Mouse (Mus musculus): ENCODE results near the gene Gca. TPM values are rescaled to one million over a fixed set of nuclear protein-coding genes. Genes with fewer than 3 reads are reported as not detected.

Gca gene
- polyA plus RNA-seq, 1 experiment from 2014 or later = 21.1 TPM

DNA sequence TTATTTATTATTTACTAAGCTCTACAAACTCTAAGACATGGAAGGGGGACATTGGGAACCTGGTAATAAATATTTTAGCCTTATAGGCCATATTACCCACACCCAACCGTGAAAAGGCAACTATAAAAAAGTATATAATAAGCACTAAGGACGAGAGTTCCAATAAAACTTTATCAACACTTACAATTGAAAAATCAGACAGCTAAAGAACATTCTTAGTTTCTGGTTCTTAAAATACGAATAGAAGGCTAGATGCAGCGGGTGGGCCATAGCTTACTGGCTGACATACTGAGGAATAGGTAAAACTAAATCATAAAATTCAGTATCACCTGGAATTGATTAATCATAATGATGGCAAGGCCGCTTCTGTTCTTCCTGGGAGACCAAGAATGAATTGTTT is 19.2 kb upstream of the Gca start:
- Histone ChIP-seq H3K9me3 (replicated peaks; ENCODE audit: control insufficient read depth, low read length) (no peaks in the 10 kb centered on the region), H3K4me1 (ENCODE audit: control insufficient read depth, insufficient read depth, low read length) (peaks cover 3% of the 10 kb centered on the region), H3K27ac (ENCODE audit: low read length) (no peak overlapping the region), H3K9ac (ENCODE audit: low read length) (no peak overlapping the region), H3K27me3 (ENCODE audit: control insufficient read depth, insufficient read depth, low read length) (no peaks in the 10 kb centered on the region), H3K36me3 (ENCODE audit: control insufficient read depth, insufficient read depth) (no peaks in the 10 kb centered on the region), H3K4me3 (ENCODE audit: low read length) (peak overlapping the region; percentile 68), H3K4me2 (ENCODE audit: low read depth, low read length) (peak overlapping the region; percentile 73)
- WGBS = 91% methylated on average over 5 of the region's 5 CpGs
- no peak for ATAC-seq (replicated peaks; ENCODE audit: extremely low read depth, insufficient read depth, low FRiP score)

DNA sequence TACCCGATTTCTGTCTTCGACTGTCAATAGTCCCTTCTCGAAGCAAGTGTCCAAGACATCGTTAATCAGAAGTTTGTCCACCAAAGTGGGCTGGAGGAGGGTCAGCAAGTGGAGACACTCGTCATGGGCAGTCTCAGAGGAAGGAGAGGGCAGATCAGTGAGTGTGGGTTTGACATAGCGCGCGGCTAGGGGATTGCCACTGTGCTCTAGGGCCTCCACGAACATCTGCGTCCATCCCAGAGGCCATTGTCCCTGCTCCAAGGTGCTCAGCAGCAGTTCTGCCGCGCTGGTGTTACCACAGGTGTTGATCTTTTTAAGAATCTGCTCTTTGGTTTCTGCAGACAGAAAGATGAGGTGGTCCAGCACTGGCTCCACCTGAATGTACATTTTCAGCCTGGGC is 18.6 kb upstream of the Gca start:
- no peaks in the 10 kb centered on the region for H3K36me3 ChIP-seq (ENCODE audit: control insufficient read depth, insufficient read depth)
- H3K4me3 ChIP-seq (ENCODE audit: low read length) = peak overlapping the region; percentile 68
- no peaks in the 10 kb centered on the region for H3K9me3 ChIP-seq (replicated peaks; ENCODE audit: control insufficient read depth, low read length)
- WGBS = 44% methylated on average over 12 of the region's 12 CpGs
- peak overlapping the region; percentile 73 for H3K9ac ChIP-seq (ENCODE audit: low read length)
- peak; percentile 4; the same call in 1 of the 2 replicates for ATAC-seq (replicated peaks; ENCODE audit: extremely low read depth, insufficient read depth, low FRiP score)
- H3K4me2 ChIP-seq (ENCODE audit: low read depth, low read length) = peak overlapping the region; percentile 73
- H3K27ac ChIP-seq (ENCODE audit: low read length) = no peak overlapping the region; the same call in 1 of the 2 replicates
- H3K27me3 ChIP-seq (ENCODE audit: control insufficient read depth, insufficient read depth, low read length) = no peaks in the 10 kb centered on the region
- peaks cover 4% of the 10 kb centered on the region for H3K4me1 ChIP-seq (ENCODE audit: control insufficient read depth, insufficient read depth, low read length)

DNA sequence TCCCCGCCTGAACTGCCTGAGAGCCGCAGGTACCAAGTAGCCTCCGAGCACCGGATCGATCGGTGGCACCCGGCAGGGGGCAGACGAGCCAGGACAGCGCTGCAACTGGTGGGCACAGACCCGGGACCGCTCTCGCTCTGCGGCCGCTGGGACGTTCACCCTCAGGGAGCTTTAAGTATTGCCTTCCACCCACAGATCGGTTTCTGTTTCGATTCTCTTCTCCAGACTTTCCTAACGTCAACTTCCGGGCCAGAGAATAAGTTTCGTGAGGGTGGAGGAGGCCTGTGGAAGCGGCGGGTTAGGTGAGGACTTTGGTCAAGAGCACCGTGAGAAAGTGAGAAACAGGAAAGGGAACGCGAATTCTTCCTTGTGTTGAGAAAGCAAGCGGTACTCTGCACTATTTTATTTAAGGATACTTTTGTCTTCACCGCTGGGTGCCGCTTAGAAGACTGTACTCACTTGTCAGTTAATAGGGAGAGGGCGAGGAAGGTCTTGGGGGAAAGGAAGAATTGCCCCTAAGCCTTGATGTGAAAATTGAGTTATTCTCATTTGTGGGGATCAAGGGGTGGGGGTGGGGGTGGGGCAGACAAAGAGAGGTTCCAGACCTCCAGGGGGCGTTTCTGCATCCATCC is 18.0 kb upstream of the Gca start, which contains the start of gene Ifih1:
Gene Ifih1 (minus strand): TSS at position 242 of the 632 bp plus-strand sequence.
- H3K27ac ChIP-seq (ENCODE audit: low read length) = peak within 1 kb of the TSS; percentile 76
- H3K4me2 ChIP-seq (ENCODE audit: low read depth, low read length) = peak within 1 kb of the TSS; percentile 73
- no peaks in the 10 kb centered on the region for H3K9me3 ChIP-seq (replicated peaks; ENCODE audit: control insufficient read depth, low read length)
- peaks cover 4% of the 10 kb centered on the region for H3K4me1 ChIP-seq (ENCODE audit: control insufficient read depth, insufficient read depth, low read length)
- WGBS = 1% methylated on average over 30 of the region's 30 CpGs
- H3K9ac ChIP-seq (ENCODE audit: low read length) = peak within 1 kb of the TSS; percentile 73
- H3K36me3 ChIP-seq (ENCODE audit: control insufficient read depth, insufficient read depth) = no peaks in the 10 kb centered on the region
- H3K27me3 ChIP-seq (ENCODE audit: control insufficient read depth, insufficient read depth, low read length) = no peaks in the 10 kb centered on the region
- H3K4me3 ChIP-seq (ENCODE audit: low read length) = peak within 1 kb of the TSS; percentile 68
- peak; percentile 87 for ATAC-seq (replicated peaks; ENCODE audit: extremely low read depth, insufficient read depth, low FRiP score)

DNA sequence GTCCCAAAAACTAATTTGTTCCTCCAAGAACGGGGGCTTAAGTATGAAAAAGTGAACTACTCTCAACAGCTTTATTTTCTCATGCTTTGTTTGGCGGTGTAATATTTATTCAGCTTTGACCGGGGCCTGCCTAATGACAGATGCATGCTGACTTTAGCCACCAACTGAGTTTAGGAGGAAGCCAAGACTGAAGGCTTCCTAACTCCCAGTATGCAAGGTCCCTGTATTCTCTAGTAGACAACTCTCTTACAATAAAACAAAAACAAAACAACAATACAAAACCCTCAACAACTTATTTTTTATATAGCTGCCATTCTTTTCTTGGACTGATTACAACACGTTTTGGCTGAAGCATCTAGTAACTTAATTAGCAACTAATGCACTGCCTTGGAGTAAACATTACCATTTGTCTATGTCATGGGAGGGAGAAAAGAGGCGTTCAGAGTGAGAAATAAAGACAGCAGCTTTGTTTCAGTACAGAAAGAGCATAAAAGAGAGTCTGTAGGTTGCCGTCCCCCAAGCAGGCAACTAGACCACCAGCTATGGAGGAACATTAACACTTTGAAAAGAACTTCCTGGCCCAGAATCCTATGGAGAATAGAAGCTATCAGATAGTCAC is 17.3 kb upstream of the Gca start:
- peaks cover 4% of the 10 kb centered on the region for H3K4me1 ChIP-seq (ENCODE audit: control insufficient read depth, insufficient read depth, low read length)
- peak overlapping the region; percentile 73 for H3K4me2 ChIP-seq (ENCODE audit: low read depth, low read length)
- no peaks in the 10 kb centered on the region for H3K36me3 ChIP-seq (ENCODE audit: control insufficient read depth, insufficient read depth)
- no peaks in the 10 kb centered on the region for H3K9me3 ChIP-seq (replicated peaks; ENCODE audit: control insufficient read depth, low read length)
- H3K27ac ChIP-seq (ENCODE audit: low read length) = no peak overlapping the region
- H3K9ac ChIP-seq (ENCODE audit: low read length) = peak overlapping the region; percentile 73; the same call in 1 of the 2 replicates
- no peaks in the 10 kb centered on the region for H3K27me3 ChIP-seq (ENCODE audit: control insufficient read depth, insufficient read depth, low read length)
- WGBS = 32% methylated on average over 6 of the region's 6 CpGs
- no peak for ATAC-seq (replicated peaks; ENCODE audit: extremely low read depth, insufficient read depth, low FRiP score)
- peak overlapping the region; percentile 68 for H3K4me3 ChIP-seq (ENCODE audit: low read length)

DNA sequence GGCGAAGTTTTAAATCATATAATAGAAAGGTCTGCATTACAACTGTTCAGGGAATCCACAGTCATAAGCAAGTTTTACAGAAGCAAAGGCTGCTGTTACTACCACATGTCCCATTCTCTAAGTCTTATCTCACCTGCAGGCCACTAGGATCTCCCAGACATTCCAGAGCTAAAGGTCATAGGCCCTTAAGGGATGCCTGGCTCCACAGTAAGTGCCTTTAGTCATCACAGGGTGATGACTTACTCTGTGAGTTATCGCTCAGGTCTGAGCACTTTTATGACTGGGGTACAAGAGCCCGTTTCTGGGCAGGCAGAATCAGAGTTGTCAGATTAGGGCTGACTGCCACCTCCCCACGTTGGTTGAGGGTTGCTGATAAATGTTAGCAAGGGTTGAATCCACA is 12.2 kb upstream of the Gca start:
- no peak overlapping the region for H3K9ac ChIP-seq (ENCODE audit: low read length)
- 55% methylated on average over 4 of the region's 4 CpGs for WGBS
- H3K27me3 ChIP-seq (ENCODE audit: control insufficient read depth, insufficient read depth, low read length) = no peaks in the 10 kb centered on the region; the same call in 1 of the 2 replicates
- peaks cover 5% of the 10 kb centered on the region; the same call in 1 of the 2 replicates for H3K4me1 ChIP-seq (ENCODE audit: control insufficient read depth, insufficient read depth, low read length)
- no peak for ATAC-seq (replicated peaks; ENCODE audit: extremely low read depth, insufficient read depth, low FRiP score)
- H3K27ac ChIP-seq (ENCODE audit: low read length) = no peak overlapping the region
- no peaks in the 10 kb centered on the region for H3K9me3 ChIP-seq (replicated peaks; ENCODE audit: control insufficient read depth, low read length)
- H3K36me3 ChIP-seq (ENCODE audit: control insufficient read depth, insufficient read depth) = no peaks in the 10 kb centered on the region
- no peak overlapping the region for H3K4me2 ChIP-seq (ENCODE audit: low read depth, low read length)
- H3K4me3 ChIP-seq (ENCODE audit: low read length) = no peak overlapping the region

DNA sequence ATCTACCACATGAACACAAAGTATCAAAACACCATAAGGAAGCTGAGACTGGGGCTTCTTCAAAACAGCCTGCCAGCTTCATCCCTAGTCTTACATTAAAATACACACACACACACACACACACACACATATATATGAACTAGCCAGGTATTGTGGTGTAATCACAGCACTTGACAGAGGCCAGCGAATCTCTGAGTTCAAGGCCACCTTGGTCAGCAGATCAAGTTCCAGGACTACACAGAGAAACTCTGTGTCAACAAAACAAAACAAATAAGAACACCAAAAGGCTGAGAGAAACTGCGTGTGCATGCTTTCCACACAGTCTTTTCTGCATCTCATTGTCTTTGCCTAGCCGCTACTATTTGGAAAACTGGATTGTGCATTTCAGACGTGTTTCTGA is 11.6 kb upstream of the Gca start:
- no peaks in the 10 kb centered on the region for H3K9me3 ChIP-seq (replicated peaks; ENCODE audit: control insufficient read depth, low read length)
- H3K36me3 ChIP-seq (ENCODE audit: control insufficient read depth, insufficient read depth) = no peaks in the 10 kb centered on the region
- no peak overlapping the region for H3K27ac ChIP-seq (ENCODE audit: low read length)
- H3K4me1 ChIP-seq (ENCODE audit: control insufficient read depth, insufficient read depth, low read length) = peaks cover 5% of the 10 kb centered on the region; the same call in 1 of the 2 replicates
- 82% methylated on average over 4 of the region's 4 CpGs for WGBS
- H3K9ac ChIP-seq (ENCODE audit: low read length) = no peak overlapping the region
- no peak overlapping the region for H3K4me3 ChIP-seq (ENCODE audit: low read length)
- H3K27me3 ChIP-seq (ENCODE audit: control insufficient read depth, insufficient read depth, low read length) = no peaks in the 10 kb centered on the region; the same call in 1 of the 2 replicates
- no peak overlapping the region for H3K4me2 ChIP-seq (ENCODE audit: low read depth, low read length)
- no peak for ATAC-seq (replicated peaks; ENCODE audit: extremely low read depth, insufficient read depth, low FRiP score)

DNA sequence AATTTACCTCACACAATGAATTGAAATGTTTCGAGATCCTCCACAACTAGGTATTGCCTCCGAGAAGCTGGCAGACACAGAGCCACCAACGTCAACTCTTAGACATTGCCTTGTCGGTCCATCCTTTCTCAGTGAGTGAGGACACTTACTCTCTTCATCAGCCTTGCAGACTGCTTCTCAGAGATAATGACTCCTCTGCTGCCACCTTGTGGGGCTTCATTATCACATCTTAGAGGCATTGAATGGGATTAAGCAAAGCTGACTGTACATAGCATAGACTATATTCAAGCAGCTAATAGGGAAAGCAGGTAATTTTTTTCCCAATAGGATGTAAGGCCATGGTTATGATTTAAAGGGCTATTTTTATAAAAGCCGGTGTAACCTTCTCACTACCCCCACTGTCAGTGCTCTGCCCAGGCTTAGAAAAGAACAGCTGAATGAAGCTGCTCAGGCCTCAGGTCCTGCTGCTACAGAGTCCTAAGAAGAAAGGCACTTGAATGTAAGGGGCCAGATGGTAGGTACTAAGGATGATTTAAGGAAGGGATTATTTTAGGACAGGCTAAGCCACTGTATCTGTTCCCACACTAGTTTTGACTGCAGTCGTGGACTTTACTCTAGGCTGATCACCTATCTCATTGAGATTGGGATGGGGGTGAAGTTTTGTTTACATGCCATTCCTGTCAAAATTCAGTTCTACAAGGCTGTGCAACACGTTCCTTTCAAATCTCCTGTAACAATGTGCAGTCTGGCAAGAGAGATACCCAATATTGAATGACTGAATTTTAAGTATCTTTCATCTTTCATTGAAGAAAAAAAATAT is 9.4 kb upstream of the Gca start:
- 34% methylated on average over 7 of the region's 7 CpGs for WGBS
- Histone ChIP-seq H3K27ac (ENCODE audit: low read length) (no peak overlapping the region), H3K27me3 (ENCODE audit: control insufficient read depth, insufficient read depth, low read length) (no peaks in the 10 kb centered on the region; the same call in 1 of the 2 replicates), H3K9ac (ENCODE audit: low read length) (no peak overlapping the region), H3K4me1 (ENCODE audit: control insufficient read depth, insufficient read depth, low read length) (peaks cover 5% of the 10 kb centered on the region; the same call in 1 of the 2 replicates), H3K4me2 (ENCODE audit: low read depth, low read length) (no peak overlapping the region), H3K36me3 (ENCODE audit: control insufficient read depth, insufficient read depth) (no peaks in the 10 kb centered on the region), H3K4me3 (ENCODE audit: low read length) (no peak overlapping the region), H3K9me3 (replicated peaks; ENCODE audit: control insufficient read depth, low read length) (no peaks in the 10 kb centered on the region)
- no peak for ATAC-seq (replicated peaks; ENCODE audit: extremely low read depth, insufficient read depth, low FRiP score)

DNA sequence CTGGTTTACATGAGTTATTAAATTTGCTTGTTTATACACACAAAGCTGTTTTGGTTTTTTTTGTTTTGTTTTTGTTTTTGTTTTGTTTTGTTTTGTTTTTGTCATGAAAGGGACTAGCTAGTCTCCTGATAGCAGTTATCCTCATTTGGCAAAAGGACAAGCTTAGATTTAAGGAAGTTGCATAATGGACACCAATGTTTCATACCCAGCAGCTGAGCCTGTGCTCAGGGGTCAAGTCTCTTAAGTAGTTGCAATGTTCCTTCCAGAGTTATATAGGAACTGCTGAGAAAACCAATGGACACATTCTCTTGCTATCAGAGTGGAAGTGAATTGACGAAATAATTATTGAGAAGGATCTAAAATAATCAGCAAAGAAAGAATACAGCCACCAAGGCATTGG is 8.0 kb upstream of the Gca start:
- no peaks in the 10 kb centered on the region for H3K36me3 ChIP-seq (ENCODE audit: control insufficient read depth, insufficient read depth)
- H3K27me3 ChIP-seq (ENCODE audit: control insufficient read depth, insufficient read depth, low read length) = no peaks in the 10 kb centered on the region; the same call in 1 of the 2 replicates
- H3K9me3 ChIP-seq (replicated peaks; ENCODE audit: control insufficient read depth, low read length) = no peaks in the 10 kb centered on the region
- H3K4me1 ChIP-seq (ENCODE audit: control insufficient read depth, insufficient read depth, low read length) = peaks cover 3% of the 10 kb centered on the region; the same call in 1 of the 2 replicates
- H3K4me3 ChIP-seq (ENCODE audit: low read length) = no peak overlapping the region
- 71% methylated on average over 1 of the region's 1 CpGs for WGBS
- no peak overlapping the region for H3K27ac ChIP-seq (ENCODE audit: low read length)
- H3K4me2 ChIP-seq (ENCODE audit: low read depth, low read length) = no peak overlapping the region
- no peak overlapping the region for H3K9ac ChIP-seq (ENCODE audit: low read length)
- no peak for ATAC-seq (replicated peaks; ENCODE audit: extremely low read depth, insufficient read depth, low FRiP score)

Data from heart, embryonic 16.5 days (tissue).